Mouse (Mus musculus): ENCODE results near the gene Sarnp.

Gene Sarnp

DNA sequence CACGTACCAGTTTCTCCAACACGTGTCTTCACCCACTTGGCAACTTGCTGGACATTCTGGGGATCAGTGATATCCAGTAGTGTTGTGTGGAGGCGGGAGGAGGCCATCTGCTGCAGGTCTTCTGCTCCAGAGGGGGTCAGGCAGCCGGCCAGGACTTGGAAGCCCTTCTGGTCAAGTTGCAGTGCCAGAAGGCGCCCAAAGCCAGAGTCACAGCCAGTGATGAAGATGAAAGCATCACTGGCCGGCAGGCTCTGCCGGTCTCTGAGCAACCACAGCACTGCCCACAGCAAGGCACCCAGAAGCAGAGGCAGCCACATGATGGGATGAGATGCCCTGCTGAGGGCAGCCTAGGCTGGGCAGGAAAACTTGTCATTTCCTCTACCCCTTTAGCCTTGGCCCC is 101.1 kb downstream of the Sarnp start:
- DNase-seq, result peak; percentile 31

- no peak for DNase-seq
Measured at GRCm38 (mm10) chr10:128919203-128919631, 102.1 kb downstream of the Sarnp start.

- DNase-seq, result no peak
Measured at GRCm38 (mm10) chr10:128919966-128920365, 102.8 kb downstream of the Sarnp start.

GRCm38 (mm10) chr10:128920736-128921161 is 103.6 kb downstream of the Sarnp start:
- DNase-seq, result no peak

- no peak for DNase-seq
Measured at GRCm38 (mm10) chr10:128921251-128921650, 104.1 kb downstream of the Sarnp start.

DNA sequence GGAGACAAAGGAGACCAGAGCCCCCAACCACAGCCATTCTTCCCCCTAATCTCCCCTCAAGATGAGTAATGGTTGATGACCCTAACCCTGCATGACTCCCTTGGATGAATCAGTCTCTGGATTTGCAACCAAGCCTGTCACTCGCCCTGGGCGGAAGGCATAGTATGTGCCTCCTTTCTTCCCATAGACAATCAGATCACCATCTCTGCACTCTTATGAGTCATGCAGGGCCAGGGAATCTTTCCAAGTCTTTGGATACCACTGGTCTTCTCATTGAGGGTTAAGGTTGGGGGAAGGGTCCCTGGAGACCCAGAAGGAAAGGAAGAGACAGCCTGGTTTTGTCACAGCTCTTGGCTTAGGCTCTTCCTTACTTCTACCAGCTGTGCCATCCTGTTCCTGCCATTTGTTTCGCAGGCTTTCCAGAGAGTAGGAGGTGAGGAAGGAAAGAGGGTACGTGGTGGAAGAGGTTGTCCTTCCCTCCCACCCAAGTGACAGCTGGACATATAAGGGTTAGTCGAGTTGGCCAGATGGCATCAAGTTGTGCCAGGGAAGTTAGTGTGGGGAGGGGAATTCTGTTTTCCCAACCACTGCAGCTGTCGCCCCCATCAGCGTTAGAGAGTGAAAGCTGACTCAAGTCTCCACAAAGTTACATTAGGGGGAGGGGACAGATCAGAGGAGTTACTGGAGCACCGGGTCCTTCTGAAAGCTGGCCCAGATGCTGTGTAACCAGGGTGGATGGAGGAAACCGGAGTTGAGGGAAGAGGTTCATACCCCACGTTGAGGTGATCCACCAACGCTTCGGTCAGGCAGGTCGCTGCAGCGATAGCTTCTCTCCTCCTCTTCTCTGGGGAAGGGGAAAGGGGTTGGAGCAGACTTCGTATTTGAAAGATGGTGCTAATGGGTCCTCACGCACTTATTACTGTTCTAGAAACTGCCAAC is 105.0 kb downstream of the Sarnp start:
- DNase-seq, result no peak

- DNase-seq, result no peak
Measured at GRCm38 (mm10) chr10:128922822-128923012, 105.6 kb downstream of the Sarnp start, which contains the start of gene Rdh5. Rdh5 (minus strand) TSS chr10:128922888.

- peak; percentile 97 for DNase-seq
Measured at GRCm38 (mm10) chr10:128923013-128923691, 106.0 kb downstream of the Sarnp start.

GRCm38 (mm10) chr10:128923935-128924334 is 106.8 kb downstream of the Sarnp start, which contains the start of gene Bloc1s1:
Bloc1s1 (minus strand) TSS chr10:128924035.
- DNase-seq, result no peak
